Mouse (Mus musculus) embryo, embryonic 11.5 days (tissue): ENCODE data around the gene Tnfrsf14.
A peak's percentile ranks its signal among the peaks of the same experiment; 100 is the strongest.

Source experiments
- DNase-seq: peaks from one replicate; pipeline ENCODE4 v3.0.0-alpha.2; 2012; ENCODE audit warnings: low read depth, low spot score

The Tnfrsf14 gene

DNA sequence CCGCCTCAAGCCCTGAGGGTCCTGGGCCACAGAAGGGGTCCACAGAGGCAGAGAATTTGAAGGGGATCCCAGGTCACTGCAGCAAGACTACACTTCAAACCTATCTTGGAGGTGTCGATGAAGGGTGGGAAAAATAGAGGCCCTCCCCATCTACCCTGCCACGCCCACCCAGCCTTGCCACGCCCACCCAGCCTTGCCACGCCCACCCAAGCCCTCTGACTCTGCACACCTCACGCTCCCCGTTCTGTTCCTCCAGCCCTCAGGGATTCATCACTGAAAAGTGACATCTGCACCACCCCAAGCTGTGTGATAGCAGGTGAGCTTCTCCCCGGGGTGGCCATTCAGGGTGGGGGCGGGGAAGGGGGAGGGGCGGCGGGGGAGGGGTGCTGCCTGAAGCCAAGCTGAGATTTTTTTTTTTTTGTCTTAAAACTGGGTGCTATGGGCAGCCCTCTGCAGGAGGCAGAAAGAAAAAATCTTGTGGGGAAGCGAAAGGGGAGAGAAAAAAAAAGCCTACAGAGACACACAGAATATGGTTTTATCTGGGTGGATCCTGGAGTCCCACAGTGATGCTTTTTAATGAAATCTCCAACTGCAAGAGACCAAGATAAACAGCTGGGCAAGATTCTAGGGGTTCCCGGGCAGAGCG is 46.2 kb downstream of the Tnfrsf14 start:
- DNase-seq: no peak

DNA sequence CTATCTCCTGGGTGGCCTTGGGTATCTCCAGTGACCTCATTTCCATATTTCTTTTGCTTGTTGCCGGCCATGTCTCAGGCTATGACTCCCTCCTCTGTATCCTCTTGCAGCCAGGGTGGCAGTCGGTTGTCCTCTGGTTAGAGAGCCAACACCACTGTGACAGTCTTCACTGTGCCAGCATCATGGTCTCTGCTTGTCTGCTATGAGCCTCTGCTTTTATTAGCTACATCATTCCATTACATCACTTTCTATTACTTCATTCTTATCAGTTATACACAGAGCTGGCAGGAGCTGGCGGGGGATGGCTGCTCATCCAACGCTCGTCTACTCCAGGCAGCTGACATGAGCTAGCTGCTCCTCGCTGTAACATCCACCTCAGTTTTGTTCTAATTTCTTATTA is 47.6 kb downstream of the Tnfrsf14 start:
- no peak for DNase-seq

DNA sequence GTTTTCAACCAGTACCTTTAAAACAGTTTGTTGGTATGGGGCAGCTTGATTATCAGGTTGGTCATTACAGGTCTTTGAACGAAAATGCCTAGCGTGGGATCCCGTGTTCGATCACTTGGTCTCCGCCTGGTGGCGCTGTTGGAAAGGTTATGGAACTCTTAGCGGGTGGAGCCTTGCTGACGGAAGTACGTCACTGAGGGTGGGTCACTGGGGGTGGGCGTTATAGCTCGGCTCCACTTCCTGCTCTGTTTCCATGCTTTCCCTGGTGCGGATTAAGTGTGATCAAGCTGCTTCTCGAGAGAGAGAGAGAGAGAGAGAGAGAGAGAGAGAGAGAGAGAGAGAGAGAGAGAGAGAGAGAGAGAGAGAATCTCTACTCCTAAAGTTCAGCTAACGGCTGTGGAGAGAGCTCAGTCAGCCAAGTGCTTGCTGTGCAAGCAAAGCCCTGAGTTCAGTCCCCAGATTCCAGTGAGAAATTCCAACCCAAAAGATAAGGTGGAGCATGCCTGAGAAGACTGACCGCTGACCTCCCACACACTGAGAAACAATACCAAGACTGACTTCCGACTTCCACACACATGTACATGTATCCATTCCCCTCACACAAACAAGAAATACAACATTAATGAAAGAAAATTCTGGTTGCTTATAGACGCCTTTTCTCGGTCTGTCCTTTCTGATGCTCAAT is 50.4 kb downstream of the Tnfrsf14 start:
- peak; percentile 92 for DNase-seq

DNA sequence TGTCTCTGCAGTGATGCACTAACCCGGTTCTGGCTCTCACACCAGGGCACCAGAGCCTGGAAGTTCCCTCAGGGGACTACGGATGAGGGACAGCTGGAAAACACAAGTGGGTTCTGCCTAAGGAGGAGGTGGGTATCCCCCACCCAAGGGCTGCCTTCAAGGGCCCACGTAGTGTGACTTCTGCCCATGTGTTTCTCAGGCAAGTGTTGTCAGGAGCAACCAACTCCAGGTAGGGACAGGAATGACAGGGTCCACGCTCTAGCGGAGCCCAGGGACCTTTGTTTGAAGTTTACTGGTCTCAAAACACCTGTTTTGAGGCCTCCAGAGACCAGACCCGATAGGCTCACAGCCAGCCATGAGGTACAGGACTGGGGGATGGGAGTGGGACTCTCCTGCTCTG is 55.2 kb downstream of the Tnfrsf14 start:
- no peak for DNase-seq
